Comparison of ENCODE assay signal across 8 mouse cellular contexts in the genomic region with DNA sequence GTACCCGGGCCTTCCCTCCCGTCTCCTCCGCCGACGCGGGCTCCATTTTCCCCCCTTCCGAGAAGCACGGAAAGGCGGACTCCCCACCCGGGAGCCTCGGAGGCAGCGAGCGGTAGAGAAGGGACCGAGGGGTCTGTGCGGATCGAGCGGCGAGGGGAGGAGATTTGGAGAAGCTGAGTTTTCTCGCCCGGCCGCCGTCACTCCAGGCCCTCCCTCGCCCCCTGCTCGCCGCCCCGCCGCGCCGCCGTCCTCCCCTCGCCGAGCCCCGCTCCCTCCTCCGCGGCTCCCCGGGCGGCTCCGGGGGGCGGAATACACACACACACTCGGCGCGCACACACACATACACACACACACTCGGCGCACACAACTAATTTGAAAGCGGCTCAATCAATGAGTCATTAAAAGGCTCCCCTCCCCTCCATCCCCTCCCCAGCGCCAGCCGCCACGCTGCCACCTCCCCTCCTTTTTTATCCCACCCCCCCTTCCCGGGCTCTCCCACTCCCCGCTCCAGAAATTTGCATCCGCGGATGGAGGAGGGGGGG. TPM values are rescaled to one million over a fixed set of nuclear protein-coding genes. Genes with fewer than 3 reads are reported as not detected.
DNase-seq lines count a peak whose midpoint lies in the region; ATAC-seq and TF ChIP-seq lines count a peak whose summit lies in the region.

No protein-coding gene starts in this region.

- H3K27me3 ChIP-seq in ES-Bruce4 (ENCODE audit: control insufficient read depth, insufficient read depth, low read length, poor library complexity, severe bottlenecking): no peaks in the 10 kb centered on the region
- H3K27me3 ChIP-seq in forebrain, embryonic 13.5 days: no peaks in the 10 kb centered on the region

- ATAC-seq in cerebellum, adult (ENCODE audit: insufficient number of reproducible peaks, low FRiP score, low TSS enrichment): peak; percentile 47; the same call in 1 of the 2 replicates
- ATAC-seq in forebrain, embryonic 13.5 days: peak; percentile 81

- no peaks in the 10 kb centered on the region for H3K36me3 ChIP-seq in ES-Bruce4 (ENCODE audit: control insufficient read depth, insufficient read depth, low read length, poor library complexity, severe bottlenecking)
- H3K36me3 ChIP-seq in forebrain, embryonic 13.5 days (ENCODE audit: poor library complexity, severe bottlenecking): no peaks in the 10 kb centered on the region

- peaks cover 1% of the 10 kb centered on the region for H3K4me1 ChIP-seq in ES-Bruce4 (ENCODE audit: control insufficient read depth, insufficient read depth, low read length)
- H3K4me1 ChIP-seq in forebrain, embryonic 13.5 days: peaks cover 57% of the 10 kb centered on the region
- peaks cover 22% of the 10 kb centered on the region for H3K4me1 ChIP-seq in lung, adult 2 months (ENCODE audit: control insufficient read depth, insufficient read depth, low read length)
- H3K4me1 ChIP-seq in olfactory bulb, adult 2 months (ENCODE audit: control insufficient read depth, insufficient read depth, low read length): peaks cover 11% of the 10 kb centered on the region

- peak overlapping the region; percentile 69 for H3K4me3 ChIP-seq in ES-Bruce4 (ENCODE audit: low read depth, low read length)
- H3K4me3 ChIP-seq in forebrain, embryonic 13.5 days: peak overlapping the region; percentile 80
- H3K4me3 ChIP-seq in lung, adult 2 months (replicated peaks; ENCODE audit: extremely low read depth, low read depth, low read length): peak overlapping the region; percentile 100
- H3K4me3 ChIP-seq in olfactory bulb, adult 2 months (ENCODE audit: insufficient read depth, low read depth, low read length): peak overlapping the region; percentile 93

- TF ChIP-seq CTCF in ES-Bruce4 (IDR thresholded peaks at IDR 0.05; ENCODE audit: low read depth, low read length): no peak
- TF ChIP-seq CTCF in lung, adult 2 months (IDR thresholded peaks at IDR 0.05; ENCODE audit: insufficient read depth, low read length): no peak
- no peak for TF ChIP-seq CTCF in olfactory bulb, adult 2 months (IDR thresholded peaks at IDR 0.05; ENCODE audit: insufficient read depth, low read depth, low read length)

- H3K9me3 ChIP-seq in ES-Bruce4 (replicated peaks; ENCODE audit: control insufficient read depth, insufficient read depth, low read length, poor library complexity, severe bottlenecking): no peaks in the 10 kb centered on the region
- H3K9me3 ChIP-seq in forebrain, embryonic 13.5 days (replicated peaks): no peaks in the 10 kb centered on the region

- TF ChIP-seq POLR2A in ES-Bruce4 (IDR thresholded peaks at IDR 0.05; ENCODE audit: insufficient read depth, low read length): no peak
- TF ChIP-seq POLR2A in lung, adult 2 months (IDR thresholded peaks at IDR 0.05; ENCODE audit: borderline replicate concordance, extremely low read depth, low read depth, low read length): peak; percentile 73
- TF ChIP-seq POLR2A in olfactory bulb, adult 2 months (IDR thresholded peaks at IDR 0.05; ENCODE audit: insufficient read depth, low read depth, low read length): peak; percentile 63

- H3K27ac ChIP-seq in ES-Bruce4 (ENCODE audit: insufficient read depth, low read length): peak overlapping the region; percentile 60
- H3K27ac ChIP-seq in forebrain, embryonic 13.5 days: peak overlapping the region; percentile 100
- H3K27ac ChIP-seq in olfactory bulb, adult 2 months (ENCODE audit: insufficient read depth, low read depth, low read length): peak overlapping the region; percentile 99

- peak overlapping the region; percentile 74 for H3K4me2 ChIP-seq in forebrain, embryonic 13.5 days

- H3K9ac ChIP-seq in ES-Bruce4 (ENCODE audit: low read depth, poor library complexity, severe bottlenecking): peak overlapping the region; percentile 98
- peak overlapping the region; percentile 99 for H3K9ac ChIP-seq in forebrain, embryonic 13.5 days

- intact Hi-C loops in heart, postnatal 10 days (cut with DNase I): loop anchor here (2.0 kb wide), 1 partner anchor 75 kb away; a partner anchor contains a TSS

- WGBS in forebrain, embryonic 13.5 days: 0% methylated on average over 40 of the region's 52 CpGs
- WGBS in lung, adult 2 months: 1% methylated on average over 30 of the region's 52 CpGs
- WGBS in olfactory bulb, adult 2 months: under 1% methylated on average over 43 of the region's 52 CpGs

- TF ChIP-seq EP300 in ES-Bruce4 (IDR thresholded peaks at IDR 0.05; ENCODE audit: insufficient read depth, low read depth, low read length): no peak

- peak; percentile 84 to 88 for DNase-seq in heart, postnatal 10 days
- peak; percentile 74 to 90 for DNase-seq in layer of hippocampus, adult 18-20 months (ENCODE audit: low spot score in 2 of 2)
- DNase-seq in lung, adult 2 months: peak; percentile 80
- peak; percentile 45 to 67 for DNase-seq in thymus, postnatal 10 days (ENCODE audit: low spot score in 2 of 2)

RNA-seq across cellular contexts. Expression of a gene that starts 0.8 kb away (rescaled TPM):
- 24.2 and 26.7 TPM in 2 replicates for polyA plus RNA-seq in ES-Bruce4 (2011; ENCODE audit: insufficient read depth, insufficient read length, low read depth, missing spikeins)
- 5.2 and 5.8 TPM in 2 replicates for polyA plus RNA-seq in forebrain, embryonic 13.5 days (2015; fragmentation: Nextera tagmentation; extraction: Ambion mirVana)
- total RNA-seq in heart, postnatal 10 days (2021): 10 to 100 TPM; 12.7 to 15.4 TPM
- total RNA-seq in layer of hippocampus, adult 18-20 months (2021): 10 to 100 TPM; 61.5 to 65.7 TPM
- polyA plus RNA-seq in lung, adult 2 months (2012; rRNA removed): 11.8 and 16.3 TPM in 2 replicates
- polyA plus RNA-seq in olfactory bulb, adult 2 months (2012; ENCODE audit: insufficient read depth, insufficient read length, low replicate concordance, missing spikeins): not detected in 2 replicates

RNA-seq across cellular contexts. Expression of a gene that starts 33.1 kb away (rescaled TPM):
- 10.6 and 10.8 TPM in 2 replicates for polyA plus RNA-seq in ES-Bruce4 (2011; ENCODE audit: insufficient read depth, insufficient read length, low read depth, missing spikeins)
- 51.3 and 53.5 TPM in 2 replicates for polyA plus RNA-seq in forebrain, embryonic 13.5 days (2015; fragmentation: Nextera tagmentation; extraction: Ambion mirVana)
- 10 to 100 TPM; 21.1 to 24.0 TPM for total RNA-seq in heart, postnatal 10 days (2021)
- total RNA-seq in layer of hippocampus, adult 18-20 months (2021): 10 to 100 TPM; 29.9 to 30.2 TPM
- polyA plus RNA-seq in lung, adult 2 months (2012; rRNA removed): 17.9 and 20.8 TPM in 2 replicates
- polyA plus RNA-seq in olfactory bulb, adult 2 months (2012; ENCODE audit: insufficient read depth, insufficient read length, low replicate concordance, missing spikeins): not detected in 2 replicates

RNA-seq across cellular contexts. Expression of a gene that starts 52.8 kb away (rescaled TPM):
- polyA plus RNA-seq in ES-Bruce4 (2011; ENCODE audit: insufficient read depth, insufficient read length, low read depth, missing spikeins): not detected in 2 replicates
- polyA plus RNA-seq in forebrain, embryonic 13.5 days (2015; fragmentation: Nextera tagmentation; extraction: Ambion mirVana): not detected in 2 replicates
- total RNA-seq in heart, postnatal 10 days (2021): not detected
- not detected for total RNA-seq in layer of hippocampus, adult 18-20 months (2021)
- not detected in 2 replicates for polyA plus RNA-seq in lung, adult 2 months (2012; rRNA removed)
- polyA plus RNA-seq in olfactory bulb, adult 2 months (2012; ENCODE audit: insufficient read depth, insufficient read length, low replicate concordance, missing spikeins): not detected in 2 replicates

Comparison
In these comparisons a context has a peak if more than half of its experiments do, and no peak if none do; other contexts are left out.
1. Peak in every context shown above with its lines: DNase-seq, ATAC-seq, H3K4me3 ChIP-seq and H3K27ac ChIP-seq.
2. RNA of a gene that starts 33.1 kb away (polyA plus RNA-seq): 51.3 to 53.5 TPM in forebrain, embryonic 13.5 days, 17.9 to 20.8 TPM in lung, adult 2 months and 10.6 to 10.8 TPM in ES-Bruce4; not detected in olfactory bulb, adult 2 months; every median in the first group is over 10 times any median in the second.